Mouse (Mus musculus) spleen, postnatal 10 days (tissue): ENCODE data around the gene Hebp1.
A peak's percentile ranks its signal among the peaks of the same experiment; 100 is the strongest.

Experiments used
- DNase-seq, 2 experiments: peaks; one replicate each; pipeline ENCODE4 v3.0.0; 2021 to 2022; ENCODE audit warnings: low spot score in 2 of 2

Hebp1 gene

DNA sequence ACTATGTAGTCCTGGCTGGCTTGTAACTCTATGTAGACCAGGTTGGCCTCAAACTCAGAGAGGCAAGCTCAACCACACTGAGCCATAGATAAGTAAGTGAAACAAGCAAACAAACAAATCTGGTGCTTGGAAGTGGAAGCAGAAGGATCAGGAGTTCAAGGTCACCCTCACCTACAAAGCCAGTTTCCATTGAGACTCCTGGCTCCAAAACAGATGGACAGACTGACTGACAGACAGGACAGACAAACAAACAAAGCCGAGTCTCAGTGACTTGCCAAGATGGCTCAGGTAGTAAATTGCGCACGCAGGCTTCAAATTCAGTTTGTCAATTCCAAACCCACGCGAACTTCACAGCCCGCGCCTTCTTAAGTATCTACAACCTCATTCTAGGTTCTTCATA, 376 bp downstream of the Hebp1 start:
- no peak for DNase-seq

DNA sequence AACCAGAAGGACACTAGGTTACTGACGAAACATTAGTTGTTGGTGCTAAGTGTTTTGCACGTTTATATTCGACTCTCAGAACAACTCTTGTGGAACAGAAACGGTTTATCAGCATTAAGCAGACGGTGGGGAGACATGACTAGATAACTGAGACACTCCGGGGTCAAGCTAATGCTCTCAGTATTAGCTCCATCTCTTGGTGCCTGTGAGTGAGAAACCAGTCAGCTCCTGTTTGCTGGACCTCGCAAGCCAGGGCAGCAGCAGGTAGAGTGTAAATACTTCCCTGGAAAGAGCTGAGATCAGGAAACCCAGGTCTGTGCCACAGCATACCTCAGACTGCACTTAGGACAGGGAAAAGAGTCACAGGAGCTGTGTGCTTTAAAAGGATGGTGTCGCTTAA, 1.1 kb downstream of the Hebp1 start:
- DNase-seq, result peak; percentile 62 to 70

DNA sequence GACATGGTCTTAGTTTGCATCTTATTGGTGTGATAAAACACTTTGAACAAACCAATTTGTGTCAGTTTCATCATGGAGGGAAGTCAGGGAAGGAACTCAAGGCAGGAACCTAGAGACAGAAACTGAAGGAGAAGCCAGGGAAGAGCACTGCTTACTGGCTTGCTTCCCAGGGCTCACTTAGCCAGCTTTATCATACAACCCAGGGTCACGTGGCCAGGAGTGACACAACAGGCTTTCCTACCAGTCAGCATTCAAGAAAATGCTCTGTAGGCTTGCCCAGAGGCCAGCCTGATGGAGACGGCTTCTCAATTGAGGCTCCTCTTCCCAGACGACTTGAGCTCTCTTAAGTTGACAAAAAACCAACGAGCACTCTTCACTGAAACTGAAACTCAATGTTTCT, 2.9 kb downstream of the Hebp1 start:
- DNase-seq, result peak in 1 of 2 experiments; percentile 48

DNA sequence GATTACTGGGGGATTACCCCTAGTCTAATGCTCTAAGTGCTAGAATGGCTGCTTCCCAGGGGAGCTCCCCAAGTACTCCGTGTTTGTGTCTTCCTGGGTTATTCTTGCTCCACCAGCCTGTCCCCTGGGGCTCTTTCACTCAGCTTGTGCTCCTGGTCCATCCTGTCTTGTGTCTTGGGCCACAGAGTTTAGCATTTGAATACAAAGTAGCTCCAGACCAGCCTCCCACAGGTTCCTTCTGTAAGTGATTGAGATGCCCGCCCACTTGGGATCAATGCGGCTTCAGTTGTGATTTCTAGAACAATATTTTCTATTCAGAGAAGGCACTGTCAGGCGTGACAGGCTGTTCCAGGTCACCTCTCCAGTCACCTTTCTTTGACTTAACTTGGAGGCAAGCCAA, 4.1 kb downstream of the Hebp1 start:
- no peak for DNase-seq

DNA sequence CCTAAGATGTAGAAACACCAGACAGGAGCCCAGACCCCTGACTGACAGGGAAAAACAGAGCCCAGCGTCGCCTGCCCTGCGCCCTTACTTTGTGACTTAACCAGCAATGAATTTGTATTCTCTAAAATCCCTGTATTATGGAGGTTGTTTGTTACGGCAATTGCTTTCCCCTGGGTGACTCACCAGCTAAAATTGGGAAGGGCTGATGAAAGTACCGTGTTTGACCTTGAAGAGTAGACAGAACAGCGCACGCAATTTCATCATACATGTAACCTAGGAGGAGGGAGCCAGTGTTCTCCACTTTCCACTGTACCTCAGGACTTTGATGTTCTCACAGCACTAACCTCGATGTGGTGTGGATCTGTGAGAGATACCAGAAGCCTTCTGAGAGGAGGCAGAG, 4.8 kb downstream of the Hebp1 start:
- DNase-seq, result no peak

DNA sequence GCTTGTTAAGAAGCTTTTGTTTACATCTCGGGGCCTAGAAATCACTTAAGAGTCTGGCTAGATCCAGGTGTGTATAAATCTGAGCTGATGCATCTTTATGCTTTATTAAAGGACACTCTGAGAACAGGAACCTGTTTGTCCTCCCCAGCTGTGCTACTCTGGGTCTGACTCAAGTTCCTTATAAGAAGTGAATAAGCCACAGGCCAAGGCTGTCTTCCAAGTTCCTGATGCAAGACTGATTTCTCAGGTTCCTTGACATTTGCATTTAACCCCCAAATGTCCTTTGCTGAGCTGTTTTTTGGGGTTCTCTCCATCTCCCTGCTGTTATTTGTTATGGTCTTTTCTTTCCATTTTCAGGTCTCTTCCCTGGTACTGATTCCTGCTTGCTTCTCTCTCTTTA, 5.9 kb downstream of the Hebp1 start:
- no peak for DNase-seq

DNA sequence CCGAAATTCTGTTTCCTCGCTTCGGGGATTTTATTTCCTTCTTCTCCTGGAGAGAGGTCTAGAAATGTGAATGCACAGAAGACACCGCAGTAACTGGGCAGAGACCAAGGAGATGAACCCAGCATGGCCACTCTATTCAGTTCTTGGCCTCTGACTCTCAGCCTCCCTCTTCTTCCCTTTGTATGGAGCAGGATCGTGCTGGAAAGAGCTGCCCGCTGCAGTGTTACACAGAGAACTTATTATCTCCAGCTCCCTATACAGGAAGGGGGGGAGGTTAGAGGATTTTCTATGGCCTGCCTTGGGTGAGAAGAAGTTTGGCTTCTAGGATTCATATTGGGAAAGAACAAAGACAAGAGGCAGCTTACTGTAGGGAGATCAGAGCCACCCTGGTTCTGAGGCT, 7.7 kb downstream of the Hebp1 start:
- no peak for DNase-seq

DNA sequence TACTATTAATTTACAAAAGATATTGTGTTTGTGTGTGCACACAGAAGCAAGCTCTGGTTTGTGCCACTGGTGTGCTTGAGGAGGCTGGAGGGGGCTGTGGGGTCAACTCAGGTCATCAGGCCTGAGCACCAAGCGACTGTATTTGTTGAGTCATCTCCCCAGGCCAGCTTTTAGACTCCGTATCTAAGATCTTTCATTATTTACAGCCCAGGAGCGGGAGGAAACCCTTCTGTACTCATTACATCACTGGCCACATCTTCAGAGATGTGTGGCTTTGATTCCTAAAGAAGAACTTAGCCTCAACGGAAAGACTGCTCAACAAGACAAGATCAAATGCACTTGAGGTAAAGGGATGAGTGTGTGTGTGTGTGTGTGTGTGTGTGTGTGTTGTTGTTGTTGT, 9.2 kb downstream of the Hebp1 start:
- no peak for DNase-seq

DNA sequence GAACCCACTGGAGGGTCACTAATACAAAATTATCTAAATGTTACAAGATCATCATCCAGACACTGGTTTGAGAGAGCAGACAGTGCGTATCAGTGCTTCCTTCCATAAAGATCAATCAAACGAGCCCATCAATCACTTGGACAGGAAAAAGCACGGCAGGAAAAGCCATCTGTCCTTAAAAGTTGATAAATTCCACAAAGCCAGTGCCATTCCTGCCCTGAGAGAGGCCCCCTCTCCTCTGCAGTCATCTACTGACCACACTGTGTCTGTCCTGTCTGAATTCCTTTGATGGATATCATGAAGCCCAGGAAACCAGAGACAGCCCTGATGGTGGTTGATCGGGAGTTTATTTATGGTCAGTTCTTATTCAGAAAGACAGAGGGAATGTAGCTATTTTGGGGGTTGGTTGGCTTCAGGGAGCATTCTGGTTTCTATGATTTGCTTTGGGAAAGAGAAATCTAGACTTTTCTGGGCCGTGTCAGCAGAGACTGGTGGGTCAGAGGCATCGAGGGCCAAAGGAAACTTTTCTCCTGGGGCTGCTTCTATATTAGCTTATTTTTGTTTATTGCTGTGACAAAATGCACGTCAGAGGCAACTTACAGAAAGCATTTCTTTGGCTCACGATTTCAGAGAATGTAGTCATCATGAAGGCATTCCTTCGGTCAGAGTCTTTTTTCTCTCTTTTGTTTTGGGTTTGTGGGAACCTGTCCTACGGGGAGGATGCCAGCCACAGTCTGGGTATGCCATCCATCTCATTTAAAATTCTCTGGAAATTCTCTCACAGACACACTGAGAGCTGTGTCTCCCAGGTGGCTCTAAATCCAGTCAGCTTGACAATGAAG, 10.5 kb downstream of the Hebp1 start:
- no peak for DNase-seq

DNA sequence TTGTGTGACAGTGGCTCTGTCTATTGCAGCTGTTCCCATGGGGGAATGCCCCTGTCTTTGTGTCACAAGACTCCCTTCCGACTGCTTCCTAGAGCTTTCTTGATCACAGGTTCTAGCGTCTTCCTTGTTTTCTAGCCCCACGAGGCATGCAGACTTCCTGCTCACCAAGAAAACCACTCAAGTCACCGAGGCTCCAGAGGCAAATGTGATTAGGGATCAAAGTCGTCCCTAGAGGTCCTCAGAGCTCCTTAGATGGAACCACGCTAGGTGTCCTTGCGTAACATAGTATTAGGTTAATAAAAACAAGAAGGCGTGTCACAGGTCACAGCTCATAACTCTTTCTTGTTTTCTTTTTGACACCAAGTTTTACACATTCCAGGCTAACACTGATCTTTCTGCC, 13.9 kb downstream of the Hebp1 start:
- no peak for DNase-seq

DNA sequence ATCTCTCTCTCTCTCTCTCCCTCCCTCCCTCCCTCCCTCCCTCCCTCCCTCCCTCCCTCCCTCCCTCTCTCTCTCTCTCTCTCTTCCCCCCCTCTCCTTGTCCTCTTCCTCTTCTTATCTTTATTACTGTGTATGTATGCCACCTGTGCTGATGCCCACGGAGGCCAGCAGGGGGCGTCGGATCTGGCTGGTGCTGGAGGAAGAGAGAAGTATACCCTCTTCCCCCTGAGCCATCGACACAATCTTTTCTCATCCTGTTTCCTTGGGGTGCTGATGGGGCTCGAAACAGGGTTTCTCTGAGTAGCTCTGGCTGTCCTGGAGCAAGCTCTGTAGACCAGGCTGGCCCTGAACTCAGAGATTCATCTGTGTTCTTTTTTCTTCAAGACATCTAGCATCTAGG, 14.9 kb downstream of the Hebp1 start:
- DNase-seq, result peak in 1 of 2 experiments; percentile 63

DNA sequence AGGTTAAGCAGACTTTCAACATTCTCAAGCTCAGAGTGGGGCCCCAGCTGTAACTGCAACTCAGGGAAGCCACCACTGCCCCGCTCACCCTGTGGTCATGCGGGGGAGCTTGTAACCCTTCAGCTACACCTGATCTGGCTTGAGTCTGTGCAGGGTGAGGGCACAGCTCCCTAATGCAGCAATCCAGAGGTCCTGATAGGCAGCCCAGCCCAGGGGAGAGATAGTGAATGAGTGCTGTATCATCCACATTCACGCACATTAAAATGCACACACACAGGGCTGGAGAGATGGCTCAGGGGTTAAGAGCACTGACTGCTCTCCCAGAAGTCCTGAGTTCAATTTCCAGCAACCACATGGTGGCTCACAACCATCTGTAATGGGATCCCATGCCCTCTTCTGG, 19.2 kb downstream of the Hebp1 start:
- no peak for DNase-seq

DNA sequence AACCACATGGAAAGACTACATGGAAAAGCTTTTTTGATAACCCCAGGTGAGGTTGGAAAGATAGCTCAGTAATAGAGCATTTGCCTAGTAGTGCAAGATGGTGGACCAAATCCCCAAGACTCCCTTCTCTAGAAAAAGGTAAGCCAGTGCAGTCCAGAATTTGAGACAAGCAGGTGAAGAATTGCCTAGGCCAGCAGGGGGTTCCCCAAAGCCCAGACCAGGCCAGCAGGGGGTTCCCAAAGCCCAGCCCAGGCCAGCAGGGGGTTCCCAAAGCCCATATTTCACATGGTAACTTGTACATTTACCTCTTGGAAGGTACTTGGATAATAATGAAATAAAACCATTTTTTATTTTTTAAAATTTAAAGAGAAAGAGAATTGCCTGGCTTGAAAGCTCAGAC, 20.6 kb downstream of the Hebp1 start:
- DNase-seq, result no peak

DNA sequence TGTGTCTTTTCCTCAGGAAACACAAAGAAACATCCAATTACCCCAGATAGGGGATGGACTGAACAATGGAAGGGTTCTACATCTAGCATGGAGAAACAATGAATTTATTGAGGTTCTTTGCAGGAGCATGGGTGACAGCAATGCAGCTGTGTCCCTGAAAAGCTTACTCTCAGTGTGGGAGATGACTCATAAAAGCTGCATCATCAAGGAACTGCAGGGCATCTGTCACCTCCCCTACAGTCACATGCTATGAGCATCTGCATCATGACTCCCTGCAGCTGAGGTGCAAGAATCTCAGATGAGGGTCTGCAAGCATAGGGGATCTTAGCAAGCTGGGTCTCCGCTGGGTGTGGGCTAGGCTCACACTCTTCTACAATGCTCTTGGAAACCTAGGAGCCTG, 22.8 kb downstream of the Hebp1 start:
- DNase-seq, result no peak

DNA sequence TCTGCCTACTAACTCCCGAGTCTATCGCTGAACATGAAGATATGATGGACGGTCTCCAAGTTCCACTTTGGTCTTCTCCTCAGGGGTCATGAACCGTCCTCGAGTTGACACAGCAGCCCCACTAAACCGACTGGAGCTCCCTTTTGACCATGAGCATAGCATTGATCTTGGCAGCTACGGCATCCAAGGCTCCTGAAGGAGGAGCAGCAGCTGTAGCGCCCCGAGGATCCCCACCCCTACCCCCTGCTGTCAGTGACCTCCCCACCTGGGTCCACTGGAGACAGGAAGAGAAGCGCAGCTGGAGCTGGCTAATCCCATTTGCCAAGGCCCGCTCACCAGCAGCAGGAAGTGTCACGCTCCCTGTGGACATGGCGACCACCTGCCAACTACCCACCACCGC, 26.1 kb downstream of the Hebp1 start:
- no peak for DNase-seq

DNA sequence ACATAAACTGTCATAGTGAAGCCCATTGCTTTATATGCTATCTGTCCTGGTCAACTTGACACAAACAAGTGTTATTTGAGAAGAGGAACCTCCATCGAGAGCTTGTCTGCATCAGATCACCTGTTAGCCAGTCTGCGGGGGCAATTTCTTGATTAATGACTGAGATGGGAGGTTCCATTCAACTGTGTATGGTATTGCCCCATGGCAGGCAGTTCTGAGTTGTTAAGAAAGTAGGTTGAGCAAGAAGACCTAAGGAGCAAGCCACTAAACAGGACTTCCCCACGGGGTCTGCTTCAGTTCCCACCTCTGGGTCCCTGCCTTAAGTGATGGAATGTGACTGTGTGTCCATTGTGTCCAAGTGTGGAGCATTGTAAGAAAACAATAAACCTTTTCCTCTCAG, 28.6 kb downstream of the Hebp1 start:
- no peak for DNase-seq

DNA sequence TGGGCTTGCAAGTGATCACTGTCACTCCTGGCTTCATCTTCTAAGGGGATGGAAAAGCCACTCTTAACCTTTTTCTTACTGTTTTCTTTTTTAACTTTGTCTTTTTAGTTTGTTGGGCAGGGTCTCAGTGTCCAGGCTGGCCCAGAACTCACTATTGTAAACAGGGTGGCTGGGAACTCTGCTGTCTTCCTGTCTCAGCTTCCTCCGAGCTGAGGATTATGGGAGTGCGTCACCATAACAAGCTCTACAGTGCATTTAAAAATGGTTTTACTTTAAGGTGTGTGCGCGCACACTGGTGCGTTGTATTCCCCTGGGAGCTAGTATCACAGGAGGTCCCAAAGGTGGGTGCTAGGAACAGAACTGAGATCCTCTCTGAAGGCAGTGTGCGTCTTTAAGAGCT, 29.4 kb downstream of the Hebp1 start:
- DNase-seq, result peak in 1 of 2 experiments; percentile 56

DNA sequence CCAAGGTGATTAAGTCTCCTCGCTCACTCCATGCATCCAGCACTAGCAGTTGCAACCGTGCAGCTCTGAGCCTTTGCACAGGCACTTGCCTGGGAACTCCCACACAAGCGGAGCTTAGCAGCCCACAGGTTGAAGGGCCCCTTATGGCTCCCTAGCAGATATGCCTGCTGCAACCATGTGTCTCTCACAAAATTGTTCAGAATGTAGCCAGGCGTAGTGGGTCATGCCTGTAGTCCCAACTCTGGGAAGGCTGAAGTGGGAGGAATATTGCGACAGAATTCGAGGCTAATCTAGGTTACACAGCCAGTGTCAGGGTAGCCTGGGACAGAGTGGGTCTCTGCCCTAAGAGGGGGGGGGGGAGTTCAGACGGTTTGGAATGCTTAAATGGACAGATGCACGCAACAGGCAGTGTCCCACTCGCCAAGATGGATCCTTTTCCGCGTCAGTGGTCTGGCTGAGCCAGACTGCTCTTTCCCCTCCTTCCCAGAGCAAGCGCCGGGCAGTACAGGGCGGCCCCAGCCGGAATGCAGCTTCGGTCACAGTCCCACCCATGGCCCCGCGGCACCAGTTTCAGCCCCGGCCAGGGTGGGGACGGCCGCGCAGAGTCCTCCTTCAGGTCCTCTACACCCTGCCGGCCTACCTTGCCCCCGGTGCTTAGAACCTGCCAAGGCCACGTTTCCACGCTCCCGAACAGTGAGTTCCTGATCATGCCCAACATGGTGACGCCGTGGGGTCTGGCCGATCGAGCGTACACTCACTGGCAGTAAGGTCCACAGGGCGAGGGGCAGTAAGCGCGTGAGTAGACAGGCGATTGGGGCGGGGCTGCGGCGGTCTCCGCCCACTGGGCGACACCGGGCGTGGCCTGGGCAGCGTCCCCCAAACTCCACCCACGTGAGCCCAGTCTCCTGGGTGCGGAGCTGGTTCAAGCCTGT, 30.2 kb downstream of the Hebp1 start:
- DNase-seq, result peak; percentile 95

DNA sequence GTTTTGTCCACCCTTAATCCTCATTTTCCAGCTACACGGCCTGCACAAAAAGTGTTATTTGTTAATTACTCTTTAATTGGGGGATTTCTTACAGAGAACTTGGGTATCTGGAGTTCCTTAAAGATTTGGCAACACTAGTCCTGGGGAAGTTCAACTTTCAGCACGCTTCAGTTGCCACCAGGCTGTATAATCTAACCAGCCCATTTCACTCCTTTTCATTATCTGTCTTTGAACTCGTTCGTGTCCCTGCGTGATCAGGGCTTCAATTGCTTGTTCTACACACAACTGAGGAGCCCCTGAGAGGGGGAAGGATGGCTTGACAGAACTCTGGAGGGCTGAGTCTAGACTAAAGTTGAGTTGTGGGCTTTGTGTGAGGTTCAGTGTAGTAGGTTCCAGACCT, 31.1 kb downstream of the Hebp1 start:
- DNase-seq, result peak in 1 of 2 experiments; percentile 36

DNA sequence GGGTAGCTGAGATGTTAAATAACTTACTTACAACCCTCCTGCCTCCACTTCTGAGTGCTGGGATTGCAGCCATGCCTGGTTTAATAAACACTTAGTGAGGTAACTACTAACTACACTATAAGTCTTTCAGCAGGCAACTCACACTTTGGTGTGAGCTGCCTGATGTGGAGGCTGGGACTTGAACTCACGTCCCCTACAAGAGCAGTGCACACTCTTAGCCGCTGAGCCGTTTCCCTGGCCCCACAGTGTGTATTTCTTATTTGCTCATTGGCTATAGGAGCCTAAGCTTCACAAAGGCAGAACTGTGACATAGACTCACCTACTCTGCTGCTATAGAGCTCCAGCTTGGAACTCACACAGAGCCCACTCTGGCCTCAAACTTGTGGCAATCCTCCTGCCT, 31.6 kb downstream of the Hebp1 start:
- DNase-seq, result peak in 1 of 2 experiments; percentile 34

DNA sequence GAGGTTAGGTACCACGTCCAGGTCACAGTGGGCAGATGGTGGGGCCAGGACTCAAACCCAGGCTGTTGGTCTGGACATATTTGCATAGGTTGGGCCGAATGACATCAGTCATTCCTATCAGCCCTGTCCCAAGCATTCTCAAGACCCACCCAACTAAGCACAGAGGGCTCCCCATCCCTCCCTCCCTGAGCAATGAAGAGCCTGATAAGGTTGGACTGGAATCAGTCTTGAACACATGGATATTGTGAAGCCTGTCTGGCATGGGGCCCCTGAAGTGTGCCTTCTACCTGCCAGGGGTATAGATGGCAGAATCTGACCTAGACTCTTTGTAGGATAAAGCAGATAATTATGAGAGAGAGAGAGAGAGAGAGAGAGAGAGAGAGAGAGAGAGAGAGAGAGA, 32.1 kb downstream of the Hebp1 start:
- peak; percentile 36 to 56 for DNase-seq

DNA sequence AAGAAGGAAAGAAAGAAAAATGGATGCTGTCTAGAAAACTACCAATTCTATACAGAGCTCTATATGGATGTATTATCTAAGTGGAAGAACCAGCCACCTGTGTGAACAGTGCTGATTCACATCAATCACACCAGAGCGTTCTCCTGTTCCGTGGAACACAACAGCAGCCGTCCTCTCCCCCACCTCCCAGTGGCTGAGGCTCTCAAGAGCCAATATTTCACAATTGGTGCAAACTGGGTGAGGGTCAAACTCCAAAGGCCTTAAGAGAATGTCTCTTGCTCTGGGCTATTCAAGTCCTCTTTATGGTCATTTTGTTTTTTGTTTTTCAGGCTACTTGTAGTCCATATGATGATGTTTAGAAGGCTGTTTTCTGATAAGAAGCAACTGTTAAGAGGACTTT, 32.6 kb downstream of the Hebp1 start:
- DNase-seq, result no peak

DNA sequence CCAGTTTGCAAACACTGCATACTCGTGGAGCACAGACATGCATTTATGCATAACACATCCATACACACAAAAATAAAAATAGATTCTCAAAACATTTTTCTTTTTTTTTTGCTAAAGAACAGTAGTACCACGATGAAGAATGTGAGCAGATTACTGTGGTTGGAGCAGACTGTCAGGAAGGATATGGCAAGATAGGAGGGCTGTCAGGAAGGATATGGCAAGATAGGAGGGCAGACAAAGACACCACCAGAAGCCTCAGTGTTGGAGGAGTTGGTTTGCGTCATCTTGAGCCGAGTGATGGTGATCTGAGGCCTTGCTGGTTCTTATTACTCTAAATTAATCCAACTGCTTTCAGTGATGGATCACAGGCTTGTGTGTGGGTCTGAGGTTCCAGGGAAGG, 35.0 kb downstream of the Hebp1 start:
- no peak for DNase-seq
